Mouse (Mus musculus) thymus, adult 2 months (tissue): ENCODE measurements around the gene Pygm. TPM values are rescaled to one million over a fixed set of nuclear protein-coding genes. Genes with fewer than 3 reads are reported as not detected.

Source experiments
- DNase-seq: peaks from one replicate; pipeline ENCODE4 v3.0.0; 2021
- H3K27ac ChIP-seq: fragments of 200-500 bp; 2 replicates; pipeline ENCODE4 v1.5.1; 2012; ENCODE audit warnings: low read length, control low read depth; ENCODE audit not compliant: control insufficient read depth, insufficient read depth
- H3K27me3 ChIP-seq: fragments of 200-500 bp; 2 replicates; pipeline ENCODE4 v1.6.1; 2012; ENCODE audit warnings: mild to moderate bottlenecking, low read length, moderate library complexity, mixed read lengths; ENCODE audit not compliant: control insufficient read depth, insufficient read depth
- H3K36me3 ChIP-seq: fragments of 200-500 bp; 2 replicates; pipeline ENCODE4 v1.6.1; 2012; ENCODE audit warnings: mild to moderate bottlenecking, low read length, moderate library complexity; ENCODE audit not compliant: control insufficient read depth, insufficient read depth
- H3K4me1 ChIP-seq: fragments of 200-500 bp; replicated peaks from 2 replicates; pipeline ENCODE4 v1.6.1; 2012; ENCODE audit warnings: low read length; ENCODE audit not compliant: control insufficient read depth, insufficient read depth
- H3K4me3 ChIP-seq: fragments of 200-500 bp; 2 replicates; pipeline ENCODE4 v1.5.1; 2012; ENCODE audit warnings: mild to moderate bottlenecking, low read length, control low read depth, moderate library complexity; ENCODE audit not compliant: control insufficient read depth, insufficient read depth
- CTCF ChIP-seq: fragments of 200-500 bp; IDR thresholded peaks from 2 replicates; pipeline ENCODE4 v1.5.1; 2012; ENCODE audit warnings: mild to moderate bottlenecking, control low read depth, low read length, moderate library complexity, borderline replicate concordance; ENCODE audit not compliant: control insufficient read depth, poor library complexity, insufficient read depth; ENCODE audit errors: extremely low read depth
- POLR2A ChIP-seq: fragments of 200-500 bp; IDR thresholded peaks from 2 replicates; pipeline ENCODE4 v1.6.1; 2012; ENCODE audit warnings: mild to moderate bottlenecking, low read length, control low read depth, moderate library complexity; ENCODE audit not compliant: control insufficient read depth, poor library complexity, insufficient read depth; ENCODE audit errors: extremely low read depth
- WGBS: fragments of 180-500 bp; shearing (Covaris S2); methylation state at CpG from one replicate; pipeline ENCODE4 v1.1.7; 2018; 5-methylcytosine and 5-hydroxymethylcytosine counted together
- polyA plus RNA-seq: library from polyadenylated mRNA; depleted of rRNA; stranded (reverse); fragments of >200 nt; gene quantifications from 2 replicates; pipeline ENCODE4 v1.2.3, GENCODE M21; 2012

Gene Pygm
- polyA plus RNA-seq, 1 experiment = 41.6 TPM

DNA sequence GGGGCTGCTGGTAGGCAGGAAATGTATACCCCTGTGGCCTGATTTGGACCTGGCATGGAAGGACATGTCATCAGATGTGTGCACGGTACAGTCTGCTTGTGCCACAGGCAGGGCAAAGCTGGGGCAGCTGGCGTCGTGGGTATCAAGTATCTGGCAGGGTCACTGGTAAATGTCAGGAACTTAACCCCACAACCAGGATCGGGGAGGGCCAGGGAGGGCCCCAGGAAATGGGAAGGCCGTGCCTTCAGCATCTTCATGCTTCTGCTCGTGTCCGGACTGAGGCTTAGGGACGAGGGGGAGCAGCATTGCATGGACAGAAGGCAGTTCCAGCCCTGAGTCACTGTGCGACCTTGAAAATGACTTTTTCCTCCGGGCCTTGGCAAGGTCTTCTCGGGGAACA is 755 bp downstream of the Pygm start:
- 81% methylated on average over 11 of the region's 11 CpGs for WGBS
- H3K4me3 ChIP-seq = no peak overlapping the region
- H3K27me3 ChIP-seq = no peaks in the 10 kb centered on the region
- no peak overlapping the region for H3K27ac ChIP-seq
- H3K4me1 ChIP-seq = peaks cover 28% of the 10 kb centered on the region
- peaks cover 4% of the 10 kb centered on the region; the same call in 1 of the 2 replicates for H3K36me3 ChIP-seq
- DNase-seq = no peak
- TF ChIP-seq POLR2A (no peak), CTCF (no peak)

- no peak for DNase-seq
- H3K36me3 ChIP-seq = peaks cover 3% of the 10 kb centered on the region; the same call in 1 of the 2 replicates
- TF ChIP-seq POLR2A = no peak
- TF ChIP-seq CTCF = no peak
- no peaks in the 10 kb centered on the region for H3K27me3 ChIP-seq
- no peak overlapping the region for H3K27ac ChIP-seq
- no peak overlapping the region for H3K4me3 ChIP-seq
- WGBS = 93% methylated on average over 5 of the region's 5 CpGs
- H3K4me1 ChIP-seq = peaks cover 32% of the 10 kb centered on the region
Observed at GRCm38 (mm10) chr19:6385419-6385818, 1.2 kb downstream of the Pygm start.

- H3K27ac ChIP-seq = no peak overlapping the region
- 92% methylated on average over 7 of the region's 7 CpGs for WGBS
- H3K36me3 ChIP-seq = no peaks in the 10 kb centered on the region; the same call in 1 of the 2 replicates
- TF ChIP-seq CTCF (no peak), POLR2A (no peak)
- H3K4me1 ChIP-seq = peaks cover 32% of the 10 kb centered on the region
- no peaks in the 10 kb centered on the region for H3K27me3 ChIP-seq
- H3K4me3 ChIP-seq = no peak overlapping the region
- no peak for DNase-seq
Observed at GRCm38 (mm10) chr19:6385821-6386220, 1.6 kb downstream of the Pygm start.

GRCm38 (mm10) chr19:6386234-6386633 is 2.0 kb downstream of the Pygm start:
- 84% methylated on average over 9 of the region's 9 CpGs for WGBS
- no peaks in the 10 kb centered on the region for H3K27me3 ChIP-seq
- H3K4me3 ChIP-seq = no peak overlapping the region
- peaks cover 32% of the 10 kb centered on the region for H3K4me1 ChIP-seq
- no peak for TF ChIP-seq POLR2A
- TF ChIP-seq CTCF = no peak
- no peaks in the 10 kb centered on the region for H3K36me3 ChIP-seq
- H3K27ac ChIP-seq = no peak overlapping the region
- DNase-seq = no peak

DNA sequence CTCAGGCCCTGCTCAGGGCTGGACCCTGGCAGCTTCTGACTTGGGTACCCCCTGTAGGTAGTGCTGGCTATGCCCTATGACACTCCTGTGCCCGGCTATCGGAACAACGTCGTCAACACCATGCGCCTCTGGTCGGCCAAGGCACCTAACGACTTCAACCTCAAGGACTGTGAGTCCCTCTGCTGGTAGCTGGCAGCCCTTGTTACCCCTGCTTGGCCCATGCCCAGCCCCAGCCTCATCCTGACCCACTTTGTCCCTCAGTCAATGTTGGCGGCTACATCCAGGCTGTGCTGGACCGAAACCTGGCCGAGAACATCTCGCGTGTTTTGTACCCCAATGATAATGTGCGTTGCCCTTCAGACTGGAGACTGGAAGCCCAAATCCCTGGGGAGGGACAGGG is 3.8 kb downstream of the Pygm start:
- no peak for DNase-seq
- H3K4me1 ChIP-seq = peaks cover 32% of the 10 kb centered on the region
- H3K27me3 ChIP-seq = no peaks in the 10 kb centered on the region
- no peak for TF ChIP-seq CTCF
- TF ChIP-seq POLR2A = no peak
- H3K36me3 ChIP-seq = no peaks in the 10 kb centered on the region
- no peak overlapping the region for H3K4me3 ChIP-seq
- H3K27ac ChIP-seq = no peak overlapping the region
- 88% methylated on average over 13 of the region's 13 CpGs for WGBS

- DNase-seq = peak; percentile 69
- 11% methylated on average over 16 of the region's 16 CpGs for WGBS
- Histone ChIP-seq H3K4me1 (peaks cover 18% of the 10 kb centered on the region), H3K36me3 (no peaks in the 10 kb centered on the region), H3K27me3 (no peaks in the 10 kb centered on the region), H3K4me3 (peak overlapping the region; percentile 29), H3K27ac (no peak overlapping the region)
- TF ChIP-seq POLR2A (no peak), CTCF (no peak)
Observed at GRCm38 (mm10) chr19:6389803-6390202, 5.6 kb downstream of the Pygm start.

DNA sequence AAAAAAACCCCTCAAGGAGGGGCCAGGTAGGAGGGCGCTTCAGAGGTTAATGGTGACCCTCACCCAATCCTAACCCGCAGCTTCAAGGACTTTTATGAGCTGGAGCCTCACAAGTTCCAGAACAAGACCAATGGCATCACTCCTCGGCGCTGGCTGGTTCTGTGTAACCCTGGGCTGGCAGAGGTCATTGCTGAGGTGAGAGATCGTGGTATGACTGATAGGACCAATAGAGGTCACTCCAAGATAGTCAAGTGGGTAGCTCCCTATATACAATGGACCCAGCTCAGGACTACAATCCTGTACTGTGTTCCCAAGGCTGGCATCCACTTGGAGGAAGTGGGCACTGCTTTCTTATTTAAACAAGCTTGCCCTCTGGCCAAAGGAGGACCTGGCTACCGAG is 6.1 kb downstream of the Pygm start:
- no peak overlapping the region for H3K4me3 ChIP-seq
- peaks cover 18% of the 10 kb centered on the region for H3K4me1 ChIP-seq
- H3K27ac ChIP-seq = no peak overlapping the region
- H3K36me3 ChIP-seq = no peaks in the 10 kb centered on the region
- no peaks in the 10 kb centered on the region for H3K27me3 ChIP-seq
- DNase-seq = no peak
- TF ChIP-seq POLR2A = no peak
- no peak for TF ChIP-seq CTCF
- WGBS = 88% methylated on average over 6 of the region's 6 CpGs
